Mouse (Mus musculus) telencephalon, adult 2 months (tissue): ENCODE measurements around the gene Hist1h2bh.

ENCODE experiments used
- DNase-seq: peaks from one replicate; pipeline ENCODE4 v3.0.0-alpha.2; 2011; ENCODE audit warnings: low read depth, low spot score

The Hist1h2bh gene

GRCm38 (mm10) chr13:23530901-23531875 lies 12.0 kb downstream of the Hist1h2bh start, which contains the start of gene Hist1h4h:
Hist1h4h (plus strand) TSS chr13:23531050.
- peak; percentile 97 for DNase-seq

GRCm38 (mm10) chr13:23530181-23530900 lies 12.9 kb downstream of the Hist1h2bh start:
- DNase-seq = no peak

- no peak for DNase-seq
These were observed 13.6 kb downstream of the Hist1h2bh start for GRCm38 (mm10) chr13:23529480-23530165.

GRCm38 (mm10) chr13:23529005-23529404 lies 14.2 kb downstream of the Hist1h2bh start:
- no peak for DNase-seq

- DNase-seq = peak; percentile 81
These were observed 16.9 kb downstream of the Hist1h2bh start for GRCm38 (mm10) chr13:23526312-23526711.

GRCm38 (mm10) chr13:23525901-23526300 lies 17.3 kb downstream of the Hist1h2bh start:
- DNase-seq = no peak

- peak; percentile 68 for DNase-seq
These were observed 18.5 kb downstream of the Hist1h2bh start for GRCm38 (mm10) chr13:23524654-23525053.

- no peak for DNase-seq
These were observed 19.2 kb downstream of the Hist1h2bh start for GRCm38 (mm10) chr13:23523976-23524375.

GRCm38 (mm10) chr13:23521703-23522102 lies 21.5 kb downstream of the Hist1h2bh start:
- no peak for DNase-seq

GRCm38 (mm10) chr13:23519416-23519815 lies 23.8 kb downstream of the Hist1h2bh start:
- no peak for DNase-seq

GRCm38 (mm10) chr13:23518885-23519284 lies 24.3 kb downstream of the Hist1h2bh start:
- peak; percentile 53 for DNase-seq

- DNase-seq = no peak
These were observed 24.9 kb downstream of the Hist1h2bh start for GRCm38 (mm10) chr13:23518295-23518603.

- DNase-seq = peak; percentile 53
These were observed 25.4 kb downstream of the Hist1h2bh start for GRCm38 (mm10) chr13:23517603-23518294.

- DNase-seq = peak; percentile 46
These were observed 26.2 kb downstream of the Hist1h2bh start for GRCm38 (mm10) chr13:23516822-23517602.

GRCm38 (mm10) chr13:23515826-23516620 lies 27.2 kb downstream of the Hist1h2bh start:
- no peak for DNase-seq

- DNase-seq = no peak
These were observed 27.9 kb downstream of the Hist1h2bh start for GRCm38 (mm10) chr13:23515281-23515680.

GRCm38 (mm10) chr13:23513517-23513916 lies 29.7 kb downstream of the Hist1h2bh start:
- no peak for DNase-seq

GRCm38 (mm10) chr13:23510127-23510526 lies 33.1 kb downstream of the Hist1h2bh start:
- DNase-seq = no peak

GRCm38 (mm10) chr13:23506819-23507515 lies 36.2 kb downstream of the Hist1h2bh start:
- no peak for DNase-seq
